Mouse (Mus musculus) CH12.LX (cell line): ENCODE measurements around the gene Hoxd12. TPM values are rescaled to one million over a fixed set of nuclear protein-coding genes. Genes with fewer than 3 reads are reported as not detected.

Source experiments
- DNase-seq: peaks from one replicate; pipeline ENCODE4 v3.0.0-alpha.2; 2013; ENCODE audit errors: extremely low read depth
- H3K27ac ChIP-seq: 2 replicates; pipeline ENCODE4 v1.5.1; 2012; ENCODE audit warnings: low read depth, mild to moderate bottlenecking, control low read depth, moderate library complexity; ENCODE audit not compliant: insufficient read depth
- H3K27me3 ChIP-seq: replicated peaks from 2 replicates; pipeline ENCODE3; 2012; ENCODE audit warnings: inconsistent platforms
- H3K36me3 ChIP-seq, 2 experiments: replicated peaks in 1 of 2; 2 replicates each; pipeline versions ENCODE3 to v1.6.1; 2012; ENCODE audit warnings: inconsistent platforms in 1 of 2, low read length in 1 of 2, mild to moderate bottlenecking in 1 of 2, mixed read lengths in 1 of 2, moderate library complexity in 1 of 2; ENCODE audit not compliant: control insufficient read depth in 1 of 2, insufficient read depth in 1 of 2
- H3K4me1 ChIP-seq, 2 experiments: 2 replicates each; pipeline ENCODE4 v1.6.1; 2012; ENCODE audit warnings: inconsistent platforms in 1 of 2, moderate library complexity in 1 of 2; ENCODE audit not compliant: insufficient read depth in 2 of 2, control insufficient read depth in 1 of 2
- H3K4me2 ChIP-seq: 2 replicates; pipeline ENCODE4 v1.6.1; 2012; ENCODE audit warnings: low read depth, mild to moderate bottlenecking, control low read depth; ENCODE audit not compliant: poor library complexity, insufficient read depth, severe bottlenecking
- H3K4me3 ChIP-seq, 3 experiments: fragments of 150-350 bp in 1 of 3; sonication (generic) in 1 of 3; replicated peaks in 1 of 3; 2 replicates each; pipeline versions ENCODE3 to v1.5.1; 2011 to 2012; ENCODE audit warnings: low read depth in 2 of 3, low read length in 2 of 3, mild to moderate bottlenecking in 2 of 3, moderate library complexity in 2 of 3, control low read depth in 1 of 3, improper control_type of control experiment in 1 of 3, inconsistent platforms in 1 of 3, mixed read lengths in 1 of 3; ENCODE audit not compliant: poor library complexity in 1 of 3
- H3K79me2 ChIP-seq: replicated peaks from 2 replicates; pipeline ENCODE4 v1.6.1; 2012; ENCODE audit warnings: mild to moderate bottlenecking, moderate library complexity; ENCODE audit not compliant: control insufficient read depth, poor library complexity, insufficient read depth, severe bottlenecking; ENCODE audit errors: extremely low read depth
- H3K9ac ChIP-seq: 2 replicates; pipeline ENCODE4 v1.6.1; 2012; ENCODE audit warnings: low read depth, mild to moderate bottlenecking, control low read depth, moderate library complexity; ENCODE audit not compliant: insufficient read depth
- H3K9me3 ChIP-seq: replicated peaks from 2 replicates; pipeline ENCODE3; 2012; ENCODE audit warnings: low read length, inconsistent platforms, mixed read lengths
- CHD1 ChIP-seq: IDR thresholded peaks from 2 replicates; pipeline ENCODE4 v1.6.1; 2012; ENCODE audit warnings: low read depth, low read length, improper control_type of control experiment, inconsistent platforms
- CTCF ChIP-seq, 2 experiments: IDR thresholded peaks in 1 of 2; conservative IDR thresholded peaks in 1 of 2; 2 replicates each; pipeline ENCODE4 v1.5.1; 2011 to 2012; ENCODE audit warnings: low read depth in 2 of 2, low read length in 2 of 2, improper control_type of control experiment in 1 of 2, inconsistent platforms in 1 of 2, mild to moderate bottlenecking in 1 of 2, moderate library complexity in 1 of 2
- E2F4 ChIP-seq: IDR thresholded peaks from 2 replicates; pipeline ENCODE4 v1.6.1; 2011; ENCODE audit warnings: low read depth, low read length, improper control_type of control experiment; ENCODE audit not compliant: insufficient replicate concordance
- JUND ChIP-seq: conservative IDR thresholded peaks from 2 replicates; pipeline ENCODE4 v1.6.1; 2011; ENCODE audit warnings: low read depth, low read length, improper control_type of control experiment
- KAT2A ChIP-seq: IDR thresholded peaks from 2 replicates; pipeline ENCODE4 v1.6.1; 2012; ENCODE audit warnings: low read length, improper control_type of control experiment, inconsistent platforms; ENCODE audit not compliant: insufficient replicate concordance
- MAFK ChIP-seq: IDR thresholded peaks from 2 replicates; pipeline ENCODE4 v1.6.1; 2011; ENCODE audit warnings: low read length, improper control_type of control experiment; ENCODE audit not compliant: insufficient replicate concordance
- MAZ ChIP-seq: IDR thresholded peaks from 2 replicates; pipeline ENCODE4 v1.6.1; 2012; ENCODE audit warnings: low read depth, mild to moderate bottlenecking, inconsistent platforms, low read length, improper control_type of control experiment, moderate library complexity
- MXI1 ChIP-seq: IDR thresholded peaks from 2 replicates; pipeline ENCODE4 v1.6.1; 2011; ENCODE audit warnings: mild to moderate bottlenecking, low read depth, low read length, improper control_type of control experiment
- PAX5 ChIP-seq: IDR thresholded peaks from 2 replicates; pipeline ENCODE4 v1.6.1; 2012; ENCODE audit warnings: low read length, inconsistent platforms, mixed read lengths
- POLR2A ChIP-seq: IDR thresholded peaks from 2 replicates; pipeline ENCODE4 v1.6.1; 2011; ENCODE audit warnings: low read depth, mild to moderate bottlenecking, improper control_type of control experiment, low read length
- POLR2AphosphoS2 ChIP-seq: IDR thresholded peaks from 2 replicates; pipeline ENCODE4 v1.6.1; 2011; ENCODE audit warnings: low read depth, low read length, improper control_type of control experiment
- TBP ChIP-seq: conservative IDR thresholded peaks from 2 replicates; pipeline ENCODE4 v1.6.1; 2011; ENCODE audit warnings: low read depth, low read length, improper control_type of control experiment
- UBTF ChIP-seq: IDR thresholded peaks from 2 replicates; pipeline ENCODE4 v1.6.1; 2012; ENCODE audit warnings: low read depth, mild to moderate bottlenecking, inconsistent platforms, low read length, improper control_type of control experiment, moderate library complexity
- ZNF384 ChIP-seq: IDR thresholded peaks from 2 replicates; pipeline ENCODE4 v1.6.1; 2012; ENCODE audit warnings: low read depth, low read length, improper control_type of control experiment, inconsistent platforms
- dilution Hi-C: fragments of 300-500 bp; cut with MboI; formaldehyde crosslinking; loops from 2 replicates; pipeline ENCODE4 v1.14.3; 2020; ENCODE audit warnings: low sequenced_read_pairs; ENCODE audit not compliant: extremely low pct_unique_long_range_greater_than_20kb, extremely low pct_ligation_motif_present
- in situ Hi-C: fragments of 300-500 bp; cut with MboI; formaldehyde crosslinking; loops from 3 replicates; pipeline ENCODE4 v1.14.3; 2019; ENCODE audit warnings: low sequenced_read_pairs, low pct_ligation_motif_present, low pct_unique_long_range_greater_than_20kb, mixed read lengths
- polyA plus RNA-seq: library from polyadenylated mRNA; unstranded; fragments of >175 nt; gene quantifications from 2 replicates; pipeline ENCODE4 v1.2.1, GENCODE M21; 2012; ENCODE audit warnings: low read depth; ENCODE audit not compliant: insufficient read length
- total RNA-seq, 2 experiments: library from RNA; depleted of rRNA; stranded (reverse); fragments of 300-350 nt in 1 of 2; fragments of >200 nt in 1 of 2; gene quantifications; 2 replicates each; pipeline ENCODE4 v1.2.3; 2012 to 2014

Hoxd12 gene
- total and polyA plus RNA-seq, 3 experiments, result not detected

- Histone ChIP-seq H3K4me3 (no peak overlapping the region), H3K79me2 (no peaks in the 10 kb centered on the region), H3K27ac (no peak overlapping the region), H3K36me3 (no peaks in the 10 kb centered on the region), H3K9me3 (peaks cover 5% of the 10 kb centered on the region), H3K4me2 (no peak overlapping the region), H3K9ac (no peak overlapping the region), H3K4me1 (no peaks in the 10 kb centered on the region), H3K27me3 (peaks cover 6% of the 10 kb centered on the region)
- in situ Hi-C loops (loop anchor here (25.0 kb wide), 1 partner anchor 884 kb away; no protein-coding TSS in a partner anchor), dilution Hi-C loops (no loop called here)
- no peak for DNase-seq
- TF ChIP-seq MXI1, result no peak
- TF ChIP-seq POLR2A, result no peak
- TF ChIP-seq UBTF, result no peak
- TF ChIP-seq PAX5, result no peak
- TF ChIP-seq KAT2A, result no peak
- no peak for TF ChIP-seq JUND
- TF ChIP-seq MAFK, result no peak
- no peak for TF ChIP-seq MAZ
Measured at GRCm38 (mm10) chr2:74703317-74703716, 28.5 kb downstream of the Hoxd12 start.

GRCm38 (mm10) chr2:74703720-74704392 is 29.0 kb downstream of the Hoxd12 start:
- Histone ChIP-seq H3K27ac (no peak overlapping the region), H3K9me3 (no peaks in the 10 kb centered on the region), H3K4me1 (no peaks in the 10 kb centered on the region), H3K79me2 (no peaks in the 10 kb centered on the region), H3K9ac (no peak overlapping the region), H3K4me3 (no peak overlapping the region), H3K4me2 (no peak overlapping the region), H3K27me3 (peaks cover 6% of the 10 kb centered on the region), H3K36me3 (no peaks in the 10 kb centered on the region)
- in situ Hi-C loops, result loop anchor here (25.0 kb wide), 1 partner anchor 883 kb away; no protein-coding TSS in a partner anchor
- TF ChIP-seq E2F4 (no peak), MAFK (no peak), POLR2AphosphoS2 (no peak), MAZ (no peak)
- dilution Hi-C loops, result no loop called here
- no peak for DNase-seq

GRCm38 (mm10) chr2:74704393-74704998 is 29.7 kb downstream of the Hoxd12 start, which contains the start of gene Hoxd8:
TSS of gene Hoxd8 (plus strand) at chr2:74704615.
- H3K79me2 ChIP-seq, result no peaks in the 10 kb centered on the region
- in situ Hi-C loops (loop anchor here (25.0 kb wide), 1 partner anchor 883 kb away; no protein-coding TSS in a partner anchor), dilution Hi-C loops (no loop called here)
- H3K4me3 ChIP-seq, result peak within 1 kb of the TSS in 1 of 3 experiments; percentile 50
- no peak for DNase-seq
- no peaks in the 10 kb centered on the region for H3K36me3 ChIP-seq
- peaks cover 6% of the 10 kb centered on the region for H3K27me3 ChIP-seq
- no peak within 1 kb of the TSS for H3K27ac ChIP-seq
- no peak within 1 kb of the TSS for H3K9ac ChIP-seq
- no peaks in the 10 kb centered on the region; a peak in 1 of 4 replicates for H3K4me1 ChIP-seq
- no peaks in the 10 kb centered on the region for H3K9me3 ChIP-seq
- H3K4me2 ChIP-seq, result no peak within 1 kb of the TSS
- TF ChIP-seq TBP (no peak), MXI1 (no peak), CHD1 (no peak), CTCF (conservative IDR thresholded peaks at IDR 0.05 in 1 of 2, IDR thresholded peaks at IDR 0.05 in 1 of 2; ENCODE audit: low read depth in 2 of 2, low read length in 2 of 2) (no peak), ZNF384 (no peak)
